Mouse (Mus musculus): ENCODE measurements around the gene Kcnh4.
A peak's percentile ranks its signal among the peaks of the same experiment; 100 is the strongest.

Kcnh4 gene

DNA sequence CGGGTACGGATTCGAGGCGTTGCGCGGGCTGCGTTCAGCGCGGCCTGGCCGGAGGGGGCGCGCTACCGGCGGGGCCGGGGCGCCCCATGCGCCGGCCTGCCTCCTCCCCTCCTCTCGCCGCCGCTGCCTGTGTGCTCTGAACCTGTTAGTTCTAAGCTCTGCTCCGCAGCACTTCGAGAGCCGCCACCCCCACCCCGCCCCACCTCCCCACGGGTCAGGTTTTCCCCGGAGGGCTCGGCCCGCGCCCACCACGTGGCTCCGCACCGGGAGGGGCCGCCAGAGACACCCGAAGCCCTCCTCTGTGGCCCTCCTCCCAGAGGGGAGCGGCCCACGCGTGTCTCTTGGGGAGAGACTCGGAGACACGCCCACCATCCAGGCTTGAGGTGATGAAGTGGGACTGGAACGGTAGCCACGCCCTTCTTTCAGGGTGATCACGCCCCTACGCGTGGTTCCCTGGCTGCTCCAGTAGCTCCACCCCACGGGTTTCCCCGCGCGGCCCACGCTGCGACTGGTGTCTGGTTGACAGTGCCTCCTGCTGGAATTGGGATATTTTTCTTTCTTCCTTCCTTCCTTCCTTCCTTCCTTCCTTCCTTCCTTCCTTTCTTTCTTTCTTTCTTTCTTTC is at the start of gene Kcnh4:
Kcnh4 (minus strand) TSS at position 332 of the 623 bp plus-strand sequence.
- peak; percentile 96 for DNase-seq (ENCODE audit: low read depth, low spot score)

DNA sequence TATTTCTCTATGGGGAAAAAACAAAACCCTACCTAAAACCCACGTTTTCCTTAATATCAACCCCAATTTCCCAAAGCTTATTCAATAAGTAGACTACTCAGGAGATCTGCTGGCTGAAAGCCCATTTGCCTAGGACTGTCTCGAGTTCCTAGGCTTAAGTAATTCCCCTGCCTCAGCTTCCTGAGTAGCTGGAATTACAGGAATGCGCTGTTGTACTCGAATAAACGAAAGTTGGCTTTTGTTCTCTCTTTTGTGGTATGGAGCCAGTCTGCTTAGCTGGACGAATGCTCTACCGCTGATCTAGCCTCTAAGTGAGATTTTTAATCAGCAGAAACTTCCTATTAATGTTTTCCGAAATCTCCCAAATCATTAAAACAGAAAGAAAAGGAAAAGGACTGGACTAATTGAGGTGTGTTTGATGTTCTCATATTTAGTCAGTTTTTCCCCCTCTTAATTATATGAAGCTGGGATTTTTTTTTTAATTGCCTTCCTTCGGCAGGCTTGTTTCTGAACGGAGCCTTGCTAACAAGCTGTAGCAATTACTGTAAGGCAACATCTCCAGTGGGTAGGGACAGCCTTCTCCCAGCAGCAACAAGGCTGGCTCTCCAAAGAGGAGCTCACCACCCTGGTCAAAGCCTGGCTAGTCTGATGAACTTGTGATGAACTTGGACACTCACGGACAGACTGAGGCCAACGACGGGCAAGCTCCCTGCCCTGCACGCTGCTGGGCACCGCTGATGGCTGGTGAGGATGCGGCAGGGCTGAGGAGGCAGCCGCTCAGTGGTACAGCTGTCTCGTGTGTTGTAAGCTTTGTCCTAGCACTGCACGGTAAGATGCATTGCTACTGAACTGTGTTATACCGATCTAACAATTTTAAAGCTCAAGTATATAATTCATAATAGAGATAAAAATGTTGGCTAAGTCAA is 46.9 kb upstream of the Kcnh4 start:
- no peak for DNase-seq (ENCODE audit: low read depth, low spot score)

DNA sequence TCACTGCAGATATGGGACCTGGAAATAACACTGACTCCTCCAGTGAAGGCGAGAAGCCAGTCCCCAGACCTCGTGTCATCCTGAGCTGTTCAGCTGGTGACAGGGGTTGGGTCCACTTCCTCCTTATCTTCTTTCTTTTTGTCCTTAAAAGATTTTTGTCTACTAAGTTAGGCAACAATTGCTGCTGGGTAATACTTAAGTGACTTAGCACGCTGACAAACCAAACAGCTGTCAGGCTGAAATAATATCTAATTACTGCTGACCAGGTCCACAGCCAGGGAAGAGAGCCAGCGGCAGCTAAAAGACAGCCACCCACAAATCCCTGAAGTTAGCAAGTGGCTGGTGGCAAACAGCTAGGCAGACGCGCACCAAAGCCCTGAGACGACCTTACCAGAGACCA is 45.8 kb upstream of the Kcnh4 start:
- no peak for DNase-seq (ENCODE audit: low read depth, low spot score)

DNA sequence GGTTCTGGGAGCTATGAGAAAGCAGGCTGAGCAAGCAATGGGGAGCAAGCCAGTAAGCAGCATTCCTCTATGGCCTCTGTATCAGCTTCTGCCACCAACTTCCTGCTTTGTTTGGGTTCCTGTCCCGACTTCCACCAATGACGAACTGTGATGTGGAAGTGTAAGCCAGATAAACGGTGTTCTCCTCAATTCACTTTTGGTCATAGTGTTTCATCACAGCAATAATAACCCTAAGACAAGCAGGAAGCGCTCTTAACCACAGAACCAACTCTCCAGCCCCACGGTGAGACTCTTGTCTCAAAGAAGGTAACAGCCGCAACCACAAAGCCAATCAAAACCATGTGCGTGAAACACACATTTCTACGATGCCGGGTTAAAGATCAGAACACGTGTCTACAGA is 44.7 kb upstream of the Kcnh4 start:
- DNase-seq (ENCODE audit: low read depth, low spot score): no peak

DNA sequence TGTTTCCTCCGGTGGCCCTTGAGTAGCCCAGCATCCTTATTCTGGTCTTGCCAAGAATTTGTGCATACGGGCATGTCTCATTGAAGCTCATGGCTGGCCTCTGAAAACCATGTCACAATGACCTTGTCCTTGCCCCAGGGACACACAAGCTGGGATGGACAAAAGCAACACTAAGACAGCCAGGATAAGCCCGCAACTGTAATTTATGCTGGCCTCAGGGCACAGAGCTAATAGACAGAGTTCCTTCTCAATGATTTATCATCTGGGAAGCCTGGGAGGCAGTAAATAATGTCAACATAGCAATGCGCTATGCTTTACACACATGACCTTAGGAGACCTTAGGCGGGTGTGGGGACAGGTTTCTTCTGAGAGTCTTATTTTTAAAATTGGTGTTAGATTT is 39.7 kb upstream of the Kcnh4 start:
- DNase-seq (ENCODE audit: low read depth, low spot score): no peak

DNA sequence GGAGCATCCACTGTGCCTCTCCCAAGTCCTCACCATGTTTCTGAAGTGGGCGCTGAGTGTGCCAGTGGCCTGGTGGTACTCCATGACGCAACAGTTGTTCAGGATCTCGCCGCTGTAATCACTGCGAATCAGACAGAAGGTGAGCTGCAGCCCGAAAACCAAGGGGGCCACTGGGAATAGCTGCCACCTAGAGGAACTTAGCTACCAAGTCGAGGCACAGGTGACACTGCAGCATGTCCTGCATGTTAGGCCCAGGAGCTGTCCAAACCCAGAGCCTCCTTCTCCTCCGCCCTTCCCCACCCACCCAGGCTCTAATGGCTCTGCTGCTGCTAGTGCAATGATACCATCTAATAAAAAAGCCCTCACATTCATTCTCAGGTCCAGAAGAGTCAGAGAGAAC is 36.8 kb upstream of the Kcnh4 start:
- no peak for DNase-seq (ENCODE audit: low read depth, low spot score)

DNA sequence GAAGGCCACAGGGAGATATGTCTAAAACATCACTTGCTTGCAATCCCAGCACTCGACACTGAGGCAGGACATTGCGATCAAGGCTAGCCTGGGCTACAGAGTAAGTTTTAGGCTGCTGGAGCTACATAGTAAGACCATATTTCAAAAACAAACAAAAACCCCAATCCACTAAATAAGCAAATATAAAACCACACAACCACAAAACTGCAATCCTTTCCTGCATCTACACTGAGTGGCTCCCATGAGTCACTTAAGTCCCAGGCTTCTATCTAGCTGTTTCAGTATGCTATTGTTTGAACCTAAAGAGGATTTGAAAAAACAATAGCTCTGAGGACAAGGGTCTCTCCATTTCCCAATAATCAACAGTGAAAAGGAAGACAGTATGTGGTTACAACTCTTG is 35.6 kb upstream of the Kcnh4 start:
- DNase-seq (ENCODE audit: low read depth, low spot score): no peak

DNA sequence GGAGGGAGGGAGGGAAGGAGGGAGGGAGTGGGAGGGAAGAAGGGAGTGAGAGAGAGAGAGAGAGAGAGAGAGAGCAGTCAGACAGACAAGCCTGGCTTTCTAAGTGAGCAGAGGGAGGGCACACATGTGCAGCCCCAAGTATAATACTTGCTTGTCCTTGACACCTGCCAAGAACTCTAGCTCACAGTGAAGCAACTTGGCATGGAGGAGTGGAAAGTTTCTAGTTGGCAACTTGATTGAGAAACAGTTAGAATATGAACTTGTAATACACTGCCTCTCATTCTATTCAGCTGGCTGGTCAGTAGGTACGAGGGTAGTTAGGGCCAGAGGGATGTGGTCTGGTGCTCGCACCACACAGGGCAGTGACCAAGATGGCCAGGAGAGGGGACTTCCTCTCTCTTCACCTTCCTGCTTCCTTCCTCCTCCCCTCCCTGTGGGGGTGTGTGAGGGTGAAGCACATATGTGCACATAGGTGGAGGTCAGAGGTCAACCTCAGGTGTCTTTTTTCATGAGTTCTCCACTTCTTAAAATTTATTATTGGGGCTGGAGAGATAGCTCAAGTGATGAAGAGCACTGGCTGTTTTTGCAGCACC is 31.8 kb upstream of the Kcnh4 start:
- DNase-seq (ENCODE audit: low read depth, low spot score): no peak

DNA sequence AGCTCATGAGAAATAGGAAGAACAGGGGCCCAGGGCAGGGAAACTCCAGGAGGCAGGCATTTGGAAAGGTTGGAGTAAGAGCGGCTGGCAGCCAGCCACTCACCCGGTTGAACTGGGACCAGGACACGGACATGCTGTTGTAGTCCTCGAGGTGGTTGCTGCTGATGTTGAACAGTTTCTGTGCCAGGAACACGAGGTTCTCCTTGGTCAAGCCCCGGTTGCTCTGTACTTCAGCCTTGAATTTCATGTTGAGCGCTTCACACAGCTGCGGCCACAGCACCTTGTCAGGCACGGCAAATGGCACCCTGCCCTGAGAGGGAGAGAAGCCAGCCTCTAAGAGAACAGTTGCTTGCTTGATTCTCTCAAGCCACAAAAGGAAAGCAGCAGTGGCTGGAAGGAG is 30.9 kb upstream of the Kcnh4 start:
- peak; percentile 68 for DNase-seq (ENCODE audit: low read depth, low spot score)

DNA sequence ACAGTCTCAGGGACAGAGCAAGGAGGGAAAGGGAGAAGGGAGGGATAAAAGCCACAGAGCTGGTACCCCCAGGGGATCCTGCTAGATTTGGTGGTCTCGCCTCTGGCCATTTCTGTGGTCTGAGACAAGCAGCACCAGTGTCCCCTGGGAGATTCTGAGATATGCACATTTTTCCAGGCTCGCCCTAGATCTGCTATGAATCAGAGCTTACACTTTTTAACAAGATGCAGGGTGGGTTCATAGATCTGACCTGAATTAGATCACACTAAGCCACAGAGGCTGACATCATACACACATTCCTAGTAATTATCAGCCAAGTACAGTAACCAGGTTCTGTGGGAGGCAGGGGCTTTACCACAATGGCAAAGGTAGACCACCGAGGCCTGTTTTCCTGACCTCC is 30.0 kb upstream of the Kcnh4 start:
- DNase-seq (ENCODE audit: low read depth, low spot score): no peak

DNA sequence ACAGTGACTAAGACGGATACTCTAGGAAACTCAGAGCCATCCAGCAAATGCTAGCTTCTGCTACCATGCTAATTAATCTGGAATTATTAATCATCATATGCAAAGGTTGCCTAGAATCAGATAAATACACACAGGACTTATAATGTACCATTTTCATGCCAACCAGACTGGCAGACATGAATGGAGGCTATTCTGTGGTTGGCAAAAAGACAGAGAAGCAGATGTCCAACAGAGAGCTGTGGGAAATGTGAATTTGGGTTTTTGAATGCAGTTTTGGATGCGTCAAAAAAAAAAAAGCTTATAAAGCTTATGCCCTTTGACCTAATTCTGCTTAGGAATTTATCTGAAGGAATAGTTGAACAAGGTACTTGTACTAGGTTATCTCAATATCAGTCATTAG is 26.0 kb upstream of the Kcnh4 start:
- peak; percentile 76 for DNase-seq (ENCODE audit: low read depth, low spot score)

DNA sequence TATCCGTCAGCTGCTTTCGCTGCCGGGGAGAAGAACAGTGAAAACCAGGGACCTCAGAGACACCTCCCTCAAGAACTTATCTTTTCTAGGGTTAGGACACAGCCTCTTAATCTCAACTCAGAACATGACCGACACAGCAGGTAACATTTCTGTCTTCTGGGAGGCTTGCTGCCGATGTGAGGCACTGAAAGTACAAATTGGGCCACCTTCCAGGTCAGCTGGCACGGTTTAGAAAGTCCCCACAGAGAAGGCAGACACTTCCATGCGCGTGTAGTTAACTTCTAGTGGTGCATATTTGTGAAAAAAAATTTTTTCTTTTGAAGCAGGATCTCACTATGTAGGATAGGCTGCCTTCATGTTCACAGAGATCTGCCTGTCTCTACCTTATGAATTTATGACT is 24.5 kb upstream of the Kcnh4 start:
- DNase-seq (ENCODE audit: low read depth, low spot score): peak; percentile 62

DNA sequence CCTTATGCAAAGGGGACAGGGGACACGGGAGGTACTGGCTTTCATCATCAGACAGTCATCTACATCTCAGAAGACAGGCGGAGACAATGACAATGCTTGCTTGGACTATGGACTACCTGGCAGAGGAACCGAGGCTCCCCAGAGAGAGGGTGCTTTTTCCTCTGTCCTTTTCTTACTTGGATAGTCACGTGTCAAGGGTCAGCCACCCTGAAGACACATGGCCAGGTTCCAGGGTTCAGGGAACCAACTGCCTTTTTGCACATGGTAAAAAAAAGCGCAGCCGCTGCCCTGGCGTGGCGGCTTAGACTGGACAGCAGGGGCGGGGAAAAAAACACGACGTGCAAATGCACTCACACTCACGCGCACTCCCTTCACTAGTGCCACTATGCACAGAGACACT is 22.8 kb upstream of the Kcnh4 start:
- DNase-seq (ENCODE audit: low read depth, low spot score): no peak

DNA sequence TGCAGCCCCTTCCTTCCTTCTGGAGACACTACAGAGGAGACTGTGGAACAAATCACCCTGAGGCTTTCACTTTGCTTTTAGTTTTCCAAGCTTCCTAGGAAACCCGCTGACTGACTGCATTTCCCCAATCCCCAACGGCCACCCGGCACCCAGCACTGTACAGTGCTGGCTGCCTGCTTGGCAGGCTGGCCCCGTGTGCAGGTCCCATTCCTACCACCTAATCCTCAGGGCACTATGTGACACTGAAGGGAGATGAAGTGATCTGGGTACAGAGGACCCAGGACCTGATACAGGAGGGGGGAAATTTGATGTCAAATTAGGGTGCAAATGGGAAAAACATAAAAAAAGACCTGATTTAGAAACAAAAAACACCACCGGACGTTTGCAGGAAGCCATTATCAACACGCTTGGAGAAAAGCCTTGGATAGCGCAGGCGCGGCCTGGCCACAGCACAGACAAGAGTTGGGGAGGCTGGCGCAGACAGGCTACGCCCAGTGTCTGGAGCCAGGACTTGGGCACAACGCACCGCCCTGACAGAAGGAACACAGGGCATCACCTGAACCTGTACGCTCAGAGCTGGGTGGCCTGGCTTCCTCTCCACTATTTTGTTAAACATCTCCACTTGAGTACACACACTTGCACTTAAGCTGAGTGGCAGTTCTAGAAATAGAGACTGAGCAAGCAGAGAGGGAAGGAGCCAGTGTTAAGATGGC is 22.2 kb upstream of the Kcnh4 start:
- no peak for DNase-seq (ENCODE audit: low read depth, low spot score)

DNA sequence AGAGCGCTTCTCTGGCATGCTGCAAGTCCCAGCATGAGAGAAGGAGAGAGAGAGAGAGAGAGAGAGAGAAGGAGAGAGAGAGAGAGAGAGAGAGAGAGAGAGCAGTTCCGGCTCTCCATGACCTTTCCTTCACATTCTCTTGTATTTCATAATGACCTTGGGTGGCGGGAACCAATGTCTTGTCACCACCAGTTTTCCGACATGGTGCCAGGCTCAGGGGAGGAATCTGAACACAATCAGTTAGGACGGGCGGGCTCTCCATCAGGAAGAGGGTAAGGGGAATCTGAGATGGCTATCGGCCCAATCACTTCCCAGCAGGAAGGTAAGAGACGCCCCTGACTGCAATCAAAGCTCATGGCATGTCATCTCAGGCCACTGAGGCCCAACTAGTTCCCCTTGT is 20.5 kb upstream of the Kcnh4 start:
- DNase-seq (ENCODE audit: low read depth, low spot score): no peak

DNA sequence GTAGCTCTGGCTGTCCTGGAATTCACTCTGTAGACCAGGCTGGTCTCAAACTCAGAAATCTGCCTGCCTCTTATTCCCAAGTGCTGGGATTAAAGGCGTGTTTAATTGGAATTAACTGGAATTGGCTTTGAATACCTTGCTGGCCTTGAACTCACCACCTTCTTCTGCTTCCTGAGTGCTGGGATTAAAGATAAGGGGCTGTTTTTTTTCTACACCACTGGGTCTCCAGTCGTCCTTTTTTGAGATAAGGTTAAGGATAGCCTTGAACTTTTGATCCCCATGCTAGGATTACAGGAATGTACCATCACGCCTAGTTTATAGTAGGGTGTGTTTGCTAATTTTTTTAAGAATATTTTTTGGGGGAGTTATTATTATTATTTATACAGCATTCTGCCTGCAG is 18.3 kb upstream of the Kcnh4 start:
- no peak for DNase-seq (ENCODE audit: low read depth, low spot score)

DNA sequence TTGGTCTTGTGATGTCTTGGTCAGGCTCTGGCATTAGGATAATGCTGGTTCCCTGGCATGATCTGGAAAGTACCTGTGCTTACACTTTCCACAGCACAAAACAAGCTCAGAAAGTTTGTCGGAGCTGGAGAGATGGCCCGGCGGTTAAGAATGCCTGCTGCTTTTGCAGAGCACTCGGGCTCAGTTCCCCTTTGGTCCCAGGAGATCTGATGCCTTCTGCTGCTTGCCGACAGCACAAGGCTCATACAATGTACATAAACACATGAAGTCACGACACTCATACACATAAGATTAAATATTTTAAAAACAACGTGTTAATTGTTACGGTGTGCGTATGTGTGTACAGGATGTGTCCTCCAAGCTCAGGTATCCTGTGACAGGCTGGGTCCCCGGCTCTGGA is 16.2 kb upstream of the Kcnh4 start:
- no peak for DNase-seq (ENCODE audit: low read depth, low spot score)

DNA sequence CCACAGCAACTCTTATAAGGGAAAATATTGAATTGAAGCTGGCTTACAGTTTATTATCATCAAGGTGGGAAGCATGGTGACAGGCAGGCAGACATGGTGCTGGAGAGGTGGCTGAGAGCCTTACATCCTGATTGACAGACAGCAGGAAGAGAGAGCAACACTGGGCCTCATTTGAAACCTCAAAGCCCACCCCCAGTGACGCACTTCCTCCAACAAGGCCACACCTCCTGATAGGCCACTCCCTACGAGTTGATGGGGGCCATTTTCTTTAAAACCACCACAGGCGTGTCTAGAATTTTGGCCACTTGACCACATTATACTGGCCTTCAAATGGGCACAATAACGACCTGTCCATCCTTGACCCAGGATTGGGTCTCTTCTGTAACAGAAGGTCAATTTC is 14.5 kb upstream of the Kcnh4 start:
- DNase-seq (ENCODE audit: low read depth, low spot score): no peak

DNA sequence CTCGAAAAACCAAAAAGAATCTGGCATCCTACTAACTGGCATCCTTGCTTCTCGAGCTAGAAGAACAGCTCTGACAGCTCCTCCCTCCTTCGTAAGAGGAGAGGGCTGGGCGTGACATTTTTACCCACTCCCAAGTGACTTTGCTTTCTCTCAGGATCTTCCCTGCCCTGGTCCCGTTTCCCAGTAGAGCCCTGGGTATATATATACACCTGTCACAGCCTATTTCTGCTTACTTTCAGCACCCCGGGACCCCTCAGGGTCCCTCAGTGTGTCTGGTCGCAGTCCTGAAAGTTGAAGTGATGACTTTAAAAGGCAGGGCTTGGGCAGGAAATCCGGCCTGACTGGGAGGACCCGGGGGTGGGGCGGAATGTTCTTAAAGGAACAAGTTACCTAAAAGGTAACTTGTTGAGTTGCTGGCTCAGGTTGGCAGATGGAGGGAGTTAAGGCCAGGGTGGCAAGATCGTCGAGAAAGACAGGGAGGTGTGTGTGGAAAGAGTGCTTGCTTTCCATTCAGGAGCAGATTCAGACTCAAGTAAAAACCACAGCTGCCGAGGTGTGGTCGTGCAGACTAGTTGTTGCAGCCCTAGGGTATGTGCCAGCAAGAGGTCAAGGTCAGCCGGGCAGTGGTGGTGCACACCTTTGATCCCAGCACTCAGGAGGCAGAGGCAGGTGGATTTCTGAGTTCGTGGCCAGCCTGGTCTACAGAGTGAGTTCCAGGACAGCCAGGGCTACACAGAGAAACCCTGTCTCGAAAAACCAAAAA is 11.1 kb upstream of the Kcnh4 start, which contains the start of gene Ghdc:
Ghdc (minus strand) TSS at position 312 of the 763 bp plus-strand sequence.
- DNase-seq (ENCODE audit: low read depth, low spot score): peak; percentile 88

DNA sequence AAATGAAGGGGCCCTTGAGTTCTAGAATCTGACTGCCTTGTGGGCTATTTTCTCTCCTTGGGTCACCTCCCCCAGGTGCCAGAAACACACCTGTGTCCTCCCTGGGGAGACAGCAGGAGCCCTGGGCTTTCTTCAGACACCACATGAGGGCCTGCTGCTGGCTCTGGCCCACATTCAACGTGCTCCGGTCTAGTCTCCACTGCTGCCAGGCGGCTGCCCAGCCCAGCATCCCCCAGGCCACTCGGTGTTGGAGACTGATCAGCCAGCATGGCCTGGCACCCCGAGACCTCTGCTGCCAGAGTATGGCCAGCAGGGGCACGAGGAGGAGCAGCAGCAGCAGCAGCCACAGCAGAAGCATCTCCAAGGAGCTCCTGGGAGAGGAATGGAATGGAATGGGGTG is 10.2 kb upstream of the Kcnh4 start:
- DNase-seq (ENCODE audit: low read depth, low spot score): no peak

DNA sequence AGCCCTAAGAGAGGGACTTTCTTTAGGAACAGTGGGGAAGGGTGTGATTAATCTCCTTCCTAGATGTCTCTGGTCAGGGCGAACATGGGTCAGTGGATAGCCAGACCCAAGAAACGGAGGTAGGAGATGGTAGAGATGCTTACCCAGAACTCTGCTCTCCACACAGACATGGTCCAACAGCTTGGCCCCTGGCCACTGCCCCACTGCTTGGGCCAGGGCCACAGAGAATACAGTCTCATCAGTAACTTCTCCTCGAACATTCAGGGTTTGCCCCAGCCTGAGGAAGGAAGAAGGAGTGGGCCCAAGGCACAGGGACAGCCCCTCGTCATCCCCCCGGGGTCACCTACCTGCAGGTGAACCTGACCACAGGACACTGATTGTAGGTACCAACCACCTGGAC is 8.1 kb upstream of the Kcnh4 start:
- no peak for DNase-seq (ENCODE audit: low read depth, low spot score)
